Mouse (Mus musculus): Measurements from ENCODE around the gene Nup50.

Gene Nup50

DNA sequence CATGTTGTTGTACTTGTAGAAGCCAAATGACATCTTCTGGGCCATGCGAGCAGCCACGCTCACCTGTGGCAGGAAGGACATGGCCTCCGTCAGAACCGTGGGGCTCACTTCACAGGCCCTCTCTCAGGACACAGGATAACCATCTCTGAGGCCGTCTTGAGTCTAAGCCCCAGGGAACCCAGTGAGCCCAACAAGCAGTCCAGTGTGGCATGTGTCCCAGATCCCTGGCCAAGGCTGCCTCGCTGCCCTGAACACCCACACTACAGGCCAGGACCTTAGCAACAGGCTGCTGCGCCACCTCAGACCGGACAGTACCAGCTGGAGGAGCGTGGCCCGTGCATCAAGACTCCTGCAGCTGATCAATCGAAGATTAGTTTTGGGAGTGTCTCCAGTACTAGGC is 30.0 kb downstream of the Nup50 start:
- no peak for DNase-seq

DNA sequence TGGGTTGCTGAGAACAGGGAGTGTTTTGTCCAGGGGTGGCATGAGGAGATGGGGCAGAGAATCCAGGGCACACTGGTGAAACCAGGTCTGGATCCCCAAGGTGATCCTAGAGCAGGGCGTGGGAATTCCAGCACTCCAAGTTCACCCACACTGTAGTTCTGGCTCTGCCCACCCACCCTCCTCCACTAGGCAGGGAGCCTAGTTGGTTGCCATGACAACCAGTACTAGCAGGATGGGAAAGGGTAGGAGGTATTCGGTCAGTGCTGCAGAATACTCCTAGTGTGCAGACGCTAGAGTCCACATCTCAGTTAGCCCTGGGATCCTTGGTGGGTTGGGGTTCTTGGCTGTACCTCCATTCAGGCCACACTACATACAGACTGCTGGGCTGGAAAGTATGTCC is 34.6 kb downstream of the Nup50 start:
- no peak for DNase-seq

DNA sequence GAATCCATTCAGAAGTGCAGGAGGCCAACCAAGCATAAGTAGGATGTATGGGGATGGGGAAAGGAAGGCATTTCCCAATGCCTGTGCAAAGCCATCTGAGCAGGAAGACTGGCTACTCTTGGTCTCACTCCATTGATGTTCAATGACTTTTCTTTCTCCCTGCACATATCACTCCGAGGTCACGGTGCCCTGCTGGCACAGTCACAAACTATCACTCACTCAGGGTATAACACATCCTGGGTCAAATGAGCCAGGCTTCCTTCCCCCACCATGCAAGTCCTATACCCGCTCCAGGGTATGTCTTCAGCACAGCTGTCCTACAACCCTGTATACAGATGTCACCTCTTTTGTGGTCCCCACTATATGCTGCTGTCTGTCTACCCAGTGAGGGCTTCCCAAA is 35.1 kb downstream of the Nup50 start:
- DNase-seq = no peak

DNA sequence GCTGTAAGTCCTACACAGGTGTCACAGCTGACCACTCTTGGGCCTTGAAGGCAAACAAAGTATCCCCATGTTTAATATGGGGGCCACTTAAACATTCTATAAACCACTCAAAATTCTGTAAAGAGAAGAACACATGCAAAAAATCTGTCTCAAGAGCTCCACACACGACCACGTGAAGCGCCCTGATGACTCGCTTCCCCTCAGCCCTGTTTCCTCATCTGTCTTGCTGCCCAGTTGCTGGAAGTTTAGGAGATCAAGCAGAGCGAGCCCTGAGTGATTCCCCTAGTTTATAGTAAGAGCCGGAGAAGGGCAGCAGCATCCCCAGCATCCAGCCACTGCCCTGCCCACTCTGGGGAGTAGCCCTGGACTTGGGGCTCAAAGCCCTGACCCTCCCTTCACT is 36.7 kb downstream of the Nup50 start:
- no peak for DNase-seq

DNA sequence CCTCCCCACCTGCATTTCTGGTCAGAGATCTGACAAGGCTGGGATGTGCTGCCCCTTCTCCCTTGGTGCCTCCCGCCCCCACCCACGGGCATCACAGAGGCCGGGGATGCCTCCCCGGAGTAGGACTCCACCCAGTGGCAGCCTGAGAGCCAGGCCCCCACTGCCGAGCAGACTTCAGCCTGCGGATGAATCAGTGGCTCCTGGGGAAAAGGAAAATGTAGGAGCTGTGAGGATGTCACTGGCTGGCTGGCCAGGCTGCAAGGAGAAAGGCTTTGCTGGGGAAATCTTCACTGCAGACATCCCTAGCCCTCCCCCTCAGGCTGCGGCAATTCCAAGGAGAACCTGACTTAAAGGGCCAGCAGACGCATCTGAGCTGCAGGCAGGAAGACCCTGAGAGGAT is 37.5 kb downstream of the Nup50 start:
- no peak for DNase-seq

DNA sequence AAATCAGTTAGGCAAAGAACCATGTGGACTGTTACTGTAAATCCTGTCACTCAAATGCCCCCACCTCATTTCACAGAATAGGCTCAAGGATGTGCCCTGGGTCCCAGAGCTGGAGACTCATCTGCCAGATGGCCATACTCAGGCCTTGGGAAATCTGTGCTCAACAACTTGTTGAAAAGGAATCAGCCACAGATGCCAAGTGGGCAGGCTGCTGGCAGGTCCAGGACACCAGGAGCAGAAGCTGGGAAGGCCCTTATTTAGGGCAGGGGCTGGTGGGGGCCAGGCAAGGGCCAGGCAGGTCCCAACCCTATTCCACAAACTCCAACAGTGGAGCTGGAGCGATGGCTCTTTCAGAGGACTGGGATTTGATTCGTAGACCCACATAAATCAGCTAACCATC is 39.3 kb downstream of the Nup50 start:
- no peak for DNase-seq

DNA sequence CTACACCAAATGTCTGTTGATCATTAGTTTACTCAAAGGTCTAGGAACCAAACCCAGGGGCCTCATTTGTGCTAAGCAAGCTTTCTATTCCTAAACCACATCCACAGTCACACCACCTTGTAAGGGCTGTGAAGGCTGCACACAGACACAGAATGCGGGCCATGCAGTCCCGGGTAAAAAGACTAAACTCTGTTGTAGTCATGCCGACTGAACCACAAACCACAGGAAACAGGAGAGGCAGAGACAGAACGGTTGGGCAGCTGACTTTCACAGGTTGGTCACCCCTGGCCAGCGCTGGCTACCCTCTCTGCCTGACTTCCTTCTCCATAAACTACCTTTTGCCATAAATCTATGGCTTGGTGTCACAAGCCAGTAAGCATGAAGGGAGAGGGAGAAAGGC is 41.6 kb downstream of the Nup50 start:
- DNase-seq = no peak

DNA sequence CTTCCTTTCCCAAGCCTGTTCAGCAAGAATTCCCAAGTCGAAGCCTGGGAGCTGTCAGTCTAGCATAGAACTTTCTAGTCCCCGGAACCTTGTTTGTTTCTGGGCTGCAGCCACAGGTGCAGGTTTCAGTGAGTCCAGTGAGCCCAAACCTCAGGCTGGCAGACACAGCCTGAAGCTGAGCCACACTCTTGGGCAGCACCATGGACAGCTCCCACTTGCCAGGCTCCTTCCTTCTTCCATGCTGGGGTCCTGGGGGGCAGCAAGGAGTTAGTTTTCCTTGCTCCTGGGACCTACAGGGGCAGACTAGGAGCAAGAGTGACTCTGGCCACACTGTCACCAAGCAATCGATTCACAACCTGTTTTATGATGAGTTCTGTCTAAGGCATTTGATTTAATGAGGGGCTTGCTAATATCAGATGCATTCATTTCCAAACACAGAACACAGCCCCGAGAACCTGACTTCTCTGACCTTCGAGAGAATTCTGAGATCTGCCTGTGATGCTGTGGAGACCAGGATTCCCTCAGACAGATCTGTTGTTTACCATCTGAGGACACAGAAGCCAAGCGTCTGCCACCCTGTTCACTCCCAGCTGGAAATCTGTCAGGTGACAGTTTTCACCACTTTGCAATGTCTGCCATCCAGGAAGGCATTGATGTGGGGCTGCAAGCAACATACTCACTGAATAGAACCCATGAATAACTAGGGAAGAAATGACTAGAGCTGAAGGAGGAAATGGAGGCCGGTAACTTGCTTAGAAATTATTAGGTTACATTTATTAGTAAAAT is 42.6 kb downstream of the Nup50 start:
- DNase-seq = peak; percentile 69

DNA sequence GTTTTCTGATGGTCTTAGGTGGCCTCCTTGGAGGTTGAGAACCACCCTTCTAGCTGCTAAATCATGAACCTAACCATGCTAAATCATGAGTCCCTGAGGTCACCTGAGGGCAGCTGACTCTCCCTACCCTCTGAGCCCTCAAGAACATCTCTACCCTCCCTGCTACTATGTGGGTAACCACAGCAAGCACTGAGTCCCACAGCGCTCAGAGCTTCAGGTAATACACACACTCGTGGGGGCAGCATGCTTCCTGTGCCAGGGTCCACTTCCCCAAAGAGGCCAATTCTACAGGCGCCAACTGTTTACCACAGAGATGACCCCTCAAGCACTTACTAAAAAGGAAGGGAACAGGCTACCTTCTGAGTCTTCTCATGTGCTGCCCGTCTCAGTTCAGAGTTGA is 45.3 kb downstream of the Nup50 start:
- DNase-seq = no peak

DNA sequence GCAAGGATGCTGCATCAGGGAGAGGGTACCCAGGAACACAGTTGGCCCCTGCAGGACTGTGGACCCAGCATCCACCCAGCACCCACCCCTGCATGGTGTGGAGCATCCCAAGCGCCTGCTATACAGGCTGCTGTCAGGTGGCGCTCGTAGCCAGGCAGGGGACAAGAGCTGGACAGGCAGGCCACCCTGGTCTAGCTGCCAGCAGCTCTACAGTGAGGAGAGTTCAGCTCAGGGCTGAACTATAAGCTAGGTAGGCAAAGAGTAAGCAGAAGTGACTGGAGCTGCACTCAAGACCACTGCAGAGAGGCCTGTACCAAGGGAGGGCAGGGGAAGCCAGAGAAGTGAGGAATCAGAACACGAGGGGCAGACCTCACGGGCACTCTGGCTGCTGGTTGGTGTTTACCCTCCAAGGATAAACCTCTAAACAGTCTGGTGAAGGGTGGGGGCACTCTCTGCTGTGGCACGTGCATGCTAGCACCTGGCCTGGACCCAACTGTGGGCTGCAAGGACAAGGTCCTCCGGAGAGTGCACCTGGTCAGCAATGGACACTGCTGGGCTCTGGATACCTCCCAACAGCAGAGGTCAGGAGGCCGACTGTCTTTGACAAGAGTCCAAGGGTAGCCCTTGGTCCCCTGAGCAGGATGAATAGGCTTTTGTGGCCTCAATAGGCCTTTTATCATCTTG is 49.8 kb downstream of the Nup50 start:
- DNase-seq = no peak

DNA sequence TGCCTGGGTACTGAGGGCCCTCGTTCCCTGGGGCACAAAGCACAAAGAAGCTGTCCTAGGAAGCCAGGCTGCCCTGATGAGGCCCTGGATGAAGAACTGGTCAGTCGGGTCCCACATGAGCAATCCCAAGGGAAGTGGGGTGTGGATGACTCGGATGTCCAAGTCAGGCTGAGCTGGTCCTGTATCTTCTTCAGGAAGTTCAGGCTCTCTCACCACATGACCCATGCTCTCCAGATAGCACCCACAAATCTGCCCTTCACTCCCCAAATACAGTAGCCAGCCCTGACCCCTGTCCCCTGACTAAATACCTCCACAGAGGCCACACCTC is 50.3 kb downstream of the Nup50 start:
- DNase-seq = no peak

DNA sequence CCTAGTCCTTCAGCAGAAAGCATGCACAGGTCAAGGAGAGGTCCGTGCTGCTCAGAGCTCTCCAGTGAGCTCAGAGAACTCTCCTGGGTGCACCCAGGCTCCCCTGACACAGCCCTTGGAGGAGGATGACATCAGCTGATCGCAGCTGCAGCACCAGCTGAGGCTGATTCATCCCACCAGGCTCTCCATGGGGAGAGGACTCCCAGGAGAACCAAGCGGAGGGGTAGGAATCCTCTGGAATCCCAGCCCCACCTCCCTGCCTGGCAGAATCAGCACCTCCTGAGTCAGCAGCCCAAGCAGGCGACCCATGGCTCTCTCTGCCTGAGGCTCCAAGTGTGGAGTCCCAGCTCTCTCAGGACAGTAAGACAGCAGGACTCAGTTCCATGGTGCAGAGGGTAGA is 52.5 kb downstream of the Nup50 start:
- DNase-seq = no peak

DNA sequence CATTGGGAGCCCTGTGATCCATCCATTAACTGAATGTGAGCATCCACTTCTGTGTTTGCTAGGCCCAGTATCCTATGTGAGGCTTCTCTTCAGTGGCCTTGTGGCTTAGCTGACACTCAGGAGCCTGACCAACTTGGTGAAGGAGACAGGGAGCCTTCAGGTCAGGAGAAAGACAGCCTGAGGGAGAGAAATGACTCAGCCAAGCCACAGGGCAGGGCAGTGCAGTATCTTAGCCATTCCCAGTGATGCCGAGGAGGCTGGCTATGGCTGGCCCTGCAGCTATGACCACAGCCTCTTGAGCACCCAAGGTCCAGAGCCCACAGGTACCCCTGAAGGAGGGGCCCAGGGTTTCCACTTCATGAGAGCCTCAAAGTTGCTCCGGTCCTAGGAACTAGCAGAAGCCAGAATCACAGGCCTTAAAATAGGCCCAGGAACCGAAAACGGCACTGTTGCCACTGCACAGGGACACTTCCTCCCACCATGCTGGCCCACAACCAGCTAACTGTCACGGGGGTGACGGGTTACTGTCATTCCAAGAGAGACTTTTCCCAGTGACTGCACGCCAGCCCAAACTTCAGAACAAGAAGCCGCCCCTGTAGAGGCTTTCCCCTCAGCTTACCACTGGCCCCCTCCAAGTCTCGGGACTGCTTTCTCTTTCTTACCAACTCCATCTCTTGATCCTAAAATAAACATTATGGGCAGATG is 58.5 kb downstream of the Nup50 start:
- DNase-seq = no peak

DNA sequence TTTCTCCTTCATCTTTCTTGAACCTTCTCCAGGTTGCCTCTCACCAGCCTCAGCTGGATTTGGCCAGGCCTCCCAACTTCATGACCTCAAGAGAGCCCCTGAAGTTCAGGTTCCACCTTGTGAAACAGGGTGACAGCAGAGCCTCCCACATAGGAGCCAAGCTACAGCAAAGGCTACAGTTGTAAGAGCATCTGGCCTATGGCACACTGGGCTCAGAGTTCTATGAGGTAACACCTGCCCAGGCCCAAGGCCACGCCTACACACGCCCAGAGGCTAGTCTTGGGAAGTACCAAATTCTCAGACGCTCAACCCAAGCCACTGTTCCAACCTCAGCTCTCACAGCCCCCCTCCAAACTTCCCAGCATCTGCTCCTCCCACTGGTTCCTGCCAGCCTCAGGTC is 59.7 kb downstream of the Nup50 start:
- DNase-seq = no peak

DNA sequence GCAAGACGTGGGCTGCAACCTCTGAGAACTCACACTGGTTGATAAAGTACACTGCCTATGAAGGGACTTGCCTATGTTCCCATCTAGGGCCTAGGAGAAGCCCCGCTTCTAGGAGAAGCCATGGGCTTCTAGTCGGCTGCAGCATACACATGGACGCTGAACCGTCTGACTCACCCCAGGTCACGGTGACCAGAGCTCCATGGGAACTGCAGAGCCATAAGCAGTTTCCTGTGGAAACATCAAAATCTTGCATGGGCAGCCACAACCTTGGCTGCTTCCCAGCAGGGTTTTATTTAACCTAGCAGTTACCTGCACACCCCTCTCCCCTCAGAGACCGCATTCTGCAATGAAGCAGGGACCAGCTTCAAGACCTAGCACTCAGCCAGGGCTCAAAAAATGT is 60.5 kb downstream of the Nup50 start:
- no peak for DNase-seq

DNA sequence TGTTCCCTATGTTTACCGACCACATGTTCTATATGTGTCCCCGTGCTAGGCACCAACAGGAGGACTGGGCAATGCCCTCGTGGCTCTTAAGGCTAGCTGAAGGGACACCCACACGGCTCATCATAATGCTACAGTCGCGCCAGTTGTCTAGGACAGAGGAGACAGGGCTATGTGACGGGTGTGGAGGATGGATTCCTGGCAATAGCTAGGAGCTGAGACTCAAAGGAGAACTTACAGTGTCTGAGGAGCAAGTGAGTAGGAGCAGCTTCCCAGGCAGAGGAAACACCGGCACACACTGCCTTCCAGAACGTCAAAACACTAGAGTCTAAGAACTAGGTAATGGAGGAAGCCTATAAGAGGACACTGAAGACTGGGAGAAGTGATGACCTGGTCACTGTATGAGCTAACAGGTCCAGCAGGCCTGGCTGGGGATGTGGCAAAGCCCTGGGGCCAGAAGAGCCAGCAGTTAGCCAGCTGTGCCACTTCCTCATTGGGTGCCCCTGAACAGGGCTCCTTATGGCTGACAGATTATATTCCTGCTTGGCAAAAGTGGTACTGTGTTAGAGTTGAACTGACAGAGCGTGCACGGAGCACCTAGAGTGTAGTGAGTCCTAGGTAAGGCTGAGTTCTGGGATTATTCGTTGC is 62.4 kb downstream of the Nup50 start:
- DNase-seq = no peak

DNA sequence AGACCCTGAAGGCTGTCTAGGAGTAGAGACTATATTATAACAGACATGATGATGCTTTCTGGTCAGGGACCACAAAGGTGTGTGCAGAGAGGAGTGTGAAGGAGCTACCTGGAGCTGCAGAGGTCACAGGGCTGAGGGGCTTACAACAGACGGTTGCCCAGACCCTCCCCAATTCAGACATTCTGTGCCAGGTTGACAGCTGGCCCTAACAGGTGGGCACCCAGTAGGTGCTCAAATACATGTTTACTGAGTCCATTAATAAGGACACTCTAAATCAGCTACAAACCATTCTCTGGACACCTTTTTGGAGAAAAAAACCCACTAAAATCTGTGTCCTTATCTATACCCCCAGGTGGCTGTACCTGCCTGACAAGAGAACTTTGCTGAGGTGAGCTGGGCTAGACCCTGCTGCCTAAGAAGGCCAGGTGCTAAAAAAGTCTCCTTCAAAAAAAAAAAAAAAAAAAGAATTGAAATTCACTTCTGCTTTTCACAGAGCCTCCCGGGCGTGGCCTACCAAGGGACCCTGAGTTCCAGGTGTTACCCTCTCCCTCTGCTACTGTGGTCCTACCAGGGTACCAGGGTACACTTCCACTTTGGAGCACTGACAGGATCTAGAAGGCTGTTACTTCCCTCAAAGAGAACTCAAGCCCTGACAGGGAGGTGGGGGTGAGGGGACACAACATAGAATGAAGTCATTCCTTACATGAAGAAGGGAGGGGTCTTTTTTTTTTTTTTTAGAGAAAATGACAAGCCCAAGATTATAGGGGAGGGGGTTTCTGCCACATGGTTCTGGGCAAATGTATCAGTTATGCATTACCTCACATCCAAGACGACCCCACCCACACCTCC is 63.2 kb downstream of the Nup50 start:
- no peak for DNase-seq

DNA sequence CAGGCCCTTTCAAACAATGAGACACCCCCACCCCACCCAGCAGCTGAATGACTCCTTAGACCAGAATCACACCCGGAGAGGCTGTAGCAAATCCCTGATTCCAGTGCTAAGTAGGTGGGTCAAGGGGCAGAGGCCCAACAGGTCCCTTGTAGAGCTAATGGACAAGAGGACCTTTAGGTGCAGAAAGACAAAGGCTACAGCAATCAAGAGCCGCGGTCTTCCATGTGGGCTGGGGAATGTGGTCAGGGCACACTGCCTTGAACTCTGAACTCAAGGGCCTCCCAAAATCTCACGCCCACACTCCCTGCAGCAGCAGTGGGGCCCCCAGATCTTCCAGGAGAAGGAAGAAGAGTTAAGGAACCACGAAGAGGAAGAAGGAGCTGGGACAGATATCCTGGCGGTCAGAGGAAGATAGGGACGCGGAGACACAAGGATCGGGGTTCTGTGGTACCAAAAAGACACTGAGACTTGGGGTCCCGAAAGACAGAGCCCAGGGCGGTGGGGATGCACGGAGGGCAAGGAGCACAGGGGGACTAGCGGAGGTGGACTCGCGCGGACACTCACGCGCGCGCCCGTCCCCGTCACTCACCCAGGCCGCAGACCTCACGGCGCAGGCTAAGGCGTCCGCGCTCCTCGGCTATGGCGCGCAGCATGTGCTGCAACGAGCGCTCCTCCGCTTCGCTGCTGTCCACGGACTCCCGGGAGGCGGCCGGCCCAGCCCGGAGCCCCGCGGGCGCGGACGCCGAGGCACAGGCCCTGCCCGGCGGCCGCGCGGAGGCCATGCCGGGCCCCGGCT is 64.0 kb downstream of the Nup50 start:
- DNase-seq = no peak

DNA sequence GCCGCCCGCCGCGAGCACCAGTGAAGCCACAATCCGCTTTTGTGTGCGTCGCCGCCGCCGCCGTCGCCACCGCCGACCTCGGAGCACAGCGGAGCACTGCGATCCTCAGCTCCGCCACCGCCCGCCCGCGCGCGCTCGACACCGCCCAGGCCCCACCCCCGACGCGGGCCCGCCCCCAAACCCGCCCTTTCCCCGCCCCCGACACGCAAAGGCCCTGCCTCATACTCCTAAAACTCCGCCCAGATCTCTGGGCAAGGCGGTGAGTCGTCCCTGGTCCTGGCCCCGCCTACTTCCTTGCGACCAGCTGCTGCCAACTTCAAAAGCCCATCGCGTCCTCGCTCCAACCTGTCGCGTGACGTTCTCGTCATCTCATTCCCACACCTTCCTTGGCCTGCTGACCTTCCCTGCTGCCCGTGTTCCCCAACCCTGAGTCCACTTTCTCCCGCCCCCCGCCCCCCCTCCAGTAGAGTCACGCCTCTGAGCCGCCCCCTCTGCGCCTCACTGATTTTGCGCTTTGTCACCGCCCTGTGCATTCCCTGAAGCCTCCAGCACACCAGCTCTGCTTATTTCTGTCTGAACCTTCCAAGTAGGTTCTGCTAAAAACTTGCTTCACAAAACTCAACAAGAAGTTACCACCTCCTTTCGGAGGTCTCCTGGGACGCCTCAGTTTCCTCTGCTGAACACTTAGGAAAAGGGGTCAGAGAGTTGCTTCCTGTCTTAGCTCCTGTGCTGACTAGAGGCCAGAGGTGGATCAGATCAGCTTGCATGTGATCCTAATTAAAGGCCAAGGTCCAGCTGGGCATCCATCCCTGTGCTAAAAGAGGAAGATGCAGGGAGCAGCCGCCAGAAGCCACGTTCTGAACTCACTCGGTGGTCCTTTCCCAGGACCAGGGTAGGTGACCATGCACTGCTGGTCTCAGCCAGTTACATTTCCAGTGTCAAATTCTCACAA is 64.9 kb downstream of the Nup50 start, which contains the start of gene 5031439G07Rik:
TSS of gene 5031439G07Rik (minus strand) at position 678 of the 952 bp plus-strand sequence.
- peak; percentile 94 for DNase-seq

DNA sequence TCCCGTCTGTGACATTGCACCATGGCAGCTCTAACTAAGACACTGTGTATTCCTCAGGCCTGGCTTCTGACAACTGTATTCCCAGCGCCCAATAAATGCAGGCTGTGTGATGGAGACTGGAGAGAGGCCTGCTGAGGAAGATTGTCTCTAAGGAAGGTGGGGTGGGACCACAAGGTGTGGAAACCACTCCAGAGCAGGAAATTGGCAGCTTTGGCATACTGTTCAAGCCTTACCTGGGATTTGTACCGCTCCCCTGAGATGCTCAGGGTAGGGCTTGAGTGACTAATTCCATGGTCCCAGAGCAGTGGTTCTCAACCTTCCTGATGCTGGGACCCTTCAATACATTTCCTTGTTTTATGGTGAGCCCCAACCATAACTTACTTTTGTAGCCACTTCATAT is 65.9 kb downstream of the Nup50 start:
- no peak for DNase-seq

DNA sequence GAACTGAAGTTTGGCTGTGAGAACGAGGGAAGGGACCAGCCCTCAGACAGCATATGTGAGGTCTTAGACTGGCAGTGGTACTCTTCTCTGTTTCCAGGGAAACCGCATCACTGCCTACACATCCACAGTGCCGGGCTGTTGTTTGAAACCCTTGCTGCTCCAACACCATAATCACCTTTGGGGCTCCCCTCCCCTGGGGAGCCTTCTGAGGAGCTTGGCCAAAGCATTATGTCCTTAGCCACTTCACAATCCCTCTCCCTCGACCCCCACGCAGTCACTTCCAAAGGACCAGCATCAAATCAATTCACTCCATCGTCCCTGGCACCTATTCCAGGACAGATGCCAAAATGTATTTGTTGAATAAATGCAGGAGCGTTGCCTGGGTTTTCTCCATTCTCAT is 66.6 kb downstream of the Nup50 start:
- DNase-seq = no peak

Data from thymus, postnatal 14 days (tissue).